Mouse (Mus musculus) kidney, embryonic 14.5 days (tissue): ENCODE measurements around the gene Olfr1061. TPM values are rescaled to one million over a fixed set of nuclear protein-coding genes. Genes with fewer than 3 reads are reported as not detected.
"Not testable (repeated sequence)": the region's sequence is repeated elsewhere in the genome, so short reads cannot be mapped to it uniquely, and the experiment has no call there.

ENCODE experiments used
- ATAC-seq: fragments of 200-750 bp; cut with Nextera tagmentation; 2 replicates; pipeline ENCODE4 v1.8.0; 2017; ENCODE audit warnings: moderate number of reproducible peaks, mild to moderate bottlenecking, moderate TSS enrichment, moderate library complexity; ENCODE audit not compliant: low FRiP score, low TSS enrichment
- H3K27ac ChIP-seq: fragments of 300-500 bp; sonication (generic); 2 replicates; pipeline ENCODE4 v1.5.1; 2014; ENCODE audit warnings: low read depth, mild to moderate bottlenecking, low read length, moderate library complexity, mixed read lengths
- H3K27me3 ChIP-seq: fragments of 300-500 bp; sonication (generic); 2 replicates; pipeline ENCODE4 v1.6.1; 2014; ENCODE audit warnings: mild to moderate bottlenecking, low read length; ENCODE audit not compliant: control insufficient read depth, insufficient read depth
- H3K36me3 ChIP-seq: fragments of 300-500 bp; sonication (generic); 2 replicates; pipeline ENCODE4 v1.6.1; 2014; ENCODE audit warnings: low read length, mixed read lengths; ENCODE audit not compliant: control insufficient read depth, insufficient read depth
- H3K4me1 ChIP-seq: fragments of 300-500 bp; sonication (generic); 2 replicates; pipeline ENCODE4 v1.6.1; 2014; ENCODE audit warnings: low read length, mixed read lengths; ENCODE audit not compliant: control insufficient read depth, insufficient read depth
- H3K4me2 ChIP-seq: fragments of 300-500 bp; sonication (generic); replicated peaks from 2 replicates; pipeline ENCODE4 v1.6.1; 2014; ENCODE audit warnings: low read depth, mild to moderate bottlenecking, low read length
- H3K4me3 ChIP-seq: fragments of 300-500 bp; sonication (generic); 2 replicates; pipeline ENCODE4 v1.5.1; 2014; ENCODE audit warnings: mild to moderate bottlenecking, low read length
- H3K9ac ChIP-seq: fragments of 300-500 bp; sonication (generic); 2 replicates; pipeline ENCODE4 v1.6.1; 2014; ENCODE audit warnings: low read depth, mild to moderate bottlenecking, low read length, moderate library complexity
- H3K9me3 ChIP-seq: fragments of 300-500 bp; sonication (generic); 2 replicates; pipeline ENCODE4 v1.6.1; 2016; ENCODE audit warnings: low read length; ENCODE audit not compliant: control insufficient read depth
- WGBS: fragments of 180-500 bp; shearing (Covaris S2); extraction: QIAGEN DNeasy Blood & Tissue Kit; methylation state at CpG from one replicate; pipeline ENCODE4 v1.1.7; 2014; 5-methylcytosine and 5-hydroxymethylcytosine counted together
- polyA plus RNA-seq: library from polyadenylated mRNA; unstranded; fragments of >200 nt; fragmentation: Nextera tagmentation; extraction: Ambion mirVana; gene quantifications from 2 replicates; pipeline ENCODE4 v1.2.1, GENCODE M21; 2014

The Olfr1061 gene
- polyA plus RNA-seq, 1 experiment from 2014 or later = not detected

- H3K4me1 ChIP-seq = no peaks in the 10 kb centered on the region
- H3K27me3 ChIP-seq = no peaks in the 10 kb centered on the region
- no peak for ATAC-seq
- no peak within 1 kb of the TSS for H3K27ac ChIP-seq
- H3K4me3 ChIP-seq = no peak within 1 kb of the TSS
- H3K9me3 ChIP-seq = no peaks in the 10 kb centered on the region
- no peak within 1 kb of the TSS for H3K4me2 ChIP-seq
- no peaks in the 10 kb centered on the region for H3K36me3 ChIP-seq
- no peak within 1 kb of the TSS for H3K9ac ChIP-seq
Measured at GRCm38 (mm10) chr2:86378293-86378692, 35.6 kb downstream of the Olfr1061 start, which contains the start of gene Olfr1057. Gene Olfr1057, minus strand, starts transcription at chr2:86378393.

GRCm38 (mm10) chr2:86366342-86366741 is 47.5 kb downstream of the Olfr1061 start:
- not testable (repeated sequence) for H3K27me3 ChIP-seq, H3K36me3 ChIP-seq, H3K9ac ChIP-seq, H3K4me1 ChIP-seq, H3K9me3 ChIP-seq, H3K4me2 ChIP-seq, H3K27ac ChIP-seq, ATAC-seq, H3K4me3 ChIP-seq
- 80% methylated on average over 1 of the region's 6 CpGs for WGBS

Other genes starting within 250 kb of the Olfr1061 start
- gene Olfr1043, start 246.5 kb downstream of the Olfr1061 start, polyA plus RNA-seq = not detected in 2 replicates
- not detected in 2 replicates for gene Olfr1044, start 236.2 kb downstream of the Olfr1061 start, polyA plus RNA-seq
- not detected in 2 replicates for gene Olfr52, start 228.4 kb downstream of the Olfr1061 start, polyA plus RNA-seq
- not detected in 2 replicates for gene Olfr1045, start 211.0 kb downstream of the Olfr1061 start, polyA plus RNA-seq
- not detected in 2 replicates for gene Olfr1046, start 194.7 kb downstream of the Olfr1061 start, polyA plus RNA-seq
- not detected in 2 replicates for gene Olfr1047, start 182.6 kb downstream of the Olfr1061 start, polyA plus RNA-seq
- gene Olfr1048, start 173.8 kb downstream of the Olfr1061 start, polyA plus RNA-seq = not detected in 2 replicates
- gene Olfr1049, start 155.7 kb downstream of the Olfr1061 start, polyA plus RNA-seq = not detected in 2 replicates
- not detected in 2 replicates for gene Olfr1051, start 135.0 kb downstream of the Olfr1061 start, polyA plus RNA-seq
- gene Olfr1052, start 121.6 kb downstream of the Olfr1061 start, polyA plus RNA-seq = not detected in 2 replicates
- gene Olfr1053, start 98.8 kb downstream of the Olfr1061 start, polyA plus RNA-seq = not detected in 2 replicates
- gene Olfr1054, start 78.6 kb downstream of the Olfr1061 start, polyA plus RNA-seq = not detected in 2 replicates
- not detected in 2 replicates for gene Olfr1055, start 63.8 kb downstream of the Olfr1061 start, polyA plus RNA-seq
- not detected in 2 replicates for gene Olfr1056, start 51.6 kb downstream of the Olfr1061 start, polyA plus RNA-seq
- gene Olfr1057, start 35.7 kb downstream of the Olfr1061 start, polyA plus RNA-seq = not detected in 2 replicates
- gene Olfr1058, start 25.5 kb downstream of the Olfr1061 start, polyA plus RNA-seq = not detected in 2 replicates
- not detected in 2 replicates for gene Olfr1062, start 12.7 kb upstream of the Olfr1061 start, polyA plus RNA-seq
- not detected in 2 replicates for gene Olfr1065, start 36.5 kb upstream of the Olfr1061 start, polyA plus RNA-seq
- gene Olfr1066, start 42.2 kb upstream of the Olfr1061 start, polyA plus RNA-seq = not detected in 2 replicates
- gene Olfr228, start 73.3 kb upstream of the Olfr1061 start, polyA plus RNA-seq = not detected in 2 replicates
- gene Olfr1076, start 94.4 kb upstream of the Olfr1061 start, polyA plus RNA-seq = not detected in 2 replicates
- gene Olfr1079, start 128.4 kb upstream of the Olfr1061 start, polyA plus RNA-seq = not detected in 2 replicates
- gene Olfr1080, start 144.2 kb upstream of the Olfr1061 start, polyA plus RNA-seq = not detected in 2 replicates
- not detected in 2 replicates for gene Olfr1082, start 184.9 kb upstream of the Olfr1061 start, polyA plus RNA-seq
- not detected in 2 replicates for gene Olfr1084, start 225.7 kb upstream of the Olfr1061 start, polyA plus RNA-seq
- gene Olfr1085, start 248.0 kb upstream of the Olfr1061 start, polyA plus RNA-seq = not detected in 2 replicates